Mouse (Mus musculus): ENCODE data around the gene Htra2.

The Htra2 gene

DNA sequence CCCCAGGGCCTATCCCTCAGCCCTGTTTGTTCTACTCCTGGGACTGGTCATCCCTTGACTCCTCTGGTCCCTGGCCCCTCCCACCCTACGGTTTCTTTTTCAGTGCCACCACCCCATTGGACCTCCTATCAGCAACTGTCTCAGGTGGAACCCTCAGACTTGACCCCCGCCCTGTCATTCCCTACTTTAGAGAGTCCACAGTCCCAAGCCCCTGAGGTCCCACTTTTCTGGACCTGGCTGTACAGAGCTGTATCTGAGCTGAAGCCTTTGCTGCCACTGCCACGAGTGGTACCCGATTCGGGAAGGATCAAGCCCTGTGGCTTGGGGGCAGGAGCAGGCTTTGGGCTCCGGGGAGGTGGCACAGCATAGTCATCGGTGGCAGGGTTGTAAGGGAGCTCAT is 24.0 kb downstream of the Htra2 start:
- Histone ChIP-seq H3K36me3 (ENCODE audit: control insufficient read depth, insufficient read depth, low read length, poor library complexity, severe bottlenecking) (peaks cover 8% of the 10 kb centered on the region), H3K27me3 (ENCODE audit: control insufficient read depth, insufficient read depth, low read length, poor library complexity, severe bottlenecking) (no peaks in the 10 kb centered on the region)
- DNase-seq (ENCODE audit: low read depth, low spot score), result no peak

DNA sequence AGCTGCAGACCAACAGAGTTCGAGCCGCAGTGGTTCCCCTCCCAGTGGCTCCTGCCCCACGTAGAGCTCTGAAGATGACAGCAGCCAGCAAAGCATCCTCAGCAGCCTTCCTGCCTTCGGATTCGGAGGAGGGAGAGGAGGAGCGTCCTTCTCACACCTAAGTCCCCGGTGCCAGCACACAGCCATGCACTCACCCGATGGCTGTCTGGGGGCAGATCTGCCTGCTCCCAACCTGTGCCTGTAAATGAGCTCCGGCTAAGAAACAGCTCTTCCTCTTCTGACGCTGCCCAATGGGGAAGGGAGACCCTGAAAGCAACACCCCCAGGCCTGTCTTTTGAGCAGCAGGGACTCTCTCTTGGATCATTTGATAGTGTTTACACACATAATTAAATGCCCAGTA is 25.3 kb downstream of the Htra2 start:
- H3K36me3 ChIP-seq (ENCODE audit: control insufficient read depth, insufficient read depth, low read length, poor library complexity, severe bottlenecking), result peaks cover 8% of the 10 kb centered on the region
- no peaks in the 10 kb centered on the region for H3K27me3 ChIP-seq (ENCODE audit: control insufficient read depth, insufficient read depth, low read length, poor library complexity, severe bottlenecking)
- DNase-seq (ENCODE audit: low read depth, low spot score), result no peak

DNA sequence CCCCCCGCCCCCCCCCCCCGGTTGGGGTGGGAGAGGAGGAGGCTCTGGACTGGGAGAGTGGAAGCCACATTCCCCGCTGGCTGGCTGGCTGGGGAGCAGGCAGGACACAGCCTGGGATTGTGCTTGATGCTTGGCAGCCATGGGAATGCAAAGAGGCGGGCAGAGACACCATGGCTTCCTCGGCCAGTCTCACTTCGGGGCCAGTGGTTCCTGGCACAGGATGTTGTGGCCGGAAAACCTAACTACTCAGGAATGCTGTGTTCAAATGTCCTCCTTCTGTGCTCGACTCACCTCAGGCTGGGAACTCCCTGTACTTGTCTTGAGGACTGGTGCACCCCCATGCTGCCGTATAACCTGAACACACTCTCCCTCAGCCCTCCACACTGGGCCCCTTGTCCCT is 27.4 kb downstream of the Htra2 start:
- Histone ChIP-seq H3K36me3 (ENCODE audit: control insufficient read depth, insufficient read depth, low read length, poor library complexity, severe bottlenecking) (peaks cover 8% of the 10 kb centered on the region), H3K27me3 (ENCODE audit: control insufficient read depth, insufficient read depth, low read length, poor library complexity, severe bottlenecking) (no peaks in the 10 kb centered on the region; the same call in 1 of the 2 replicates)
- DNase-seq (ENCODE audit: low read depth, low spot score), result no peak

DNA sequence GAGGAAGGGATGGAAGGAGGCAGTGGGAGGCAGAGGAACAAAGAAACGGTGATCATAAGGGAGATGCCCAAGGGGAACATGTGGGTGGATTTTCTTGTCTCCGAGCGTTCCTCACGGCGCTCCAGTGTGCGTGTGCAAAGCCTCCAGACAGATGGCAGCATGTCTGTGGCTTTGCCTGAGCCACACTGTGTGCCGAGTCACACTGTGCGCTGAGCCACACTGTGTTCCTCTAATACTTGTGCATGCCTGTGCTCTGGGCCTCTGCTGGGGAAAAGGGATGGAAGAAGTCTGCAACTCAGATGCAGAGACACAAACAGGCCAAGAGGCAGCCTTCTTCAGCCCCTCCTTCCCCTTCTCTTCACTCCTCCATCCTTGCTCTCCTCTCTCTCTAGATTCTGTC is 27.8 kb downstream of the Htra2 start:
- H3K27me3 ChIP-seq (ENCODE audit: control insufficient read depth, insufficient read depth, low read length, poor library complexity, severe bottlenecking), result no peaks in the 10 kb centered on the region; the same call in 1 of the 2 replicates
- no peak for DNase-seq (ENCODE audit: low read depth, low spot score)

DNA sequence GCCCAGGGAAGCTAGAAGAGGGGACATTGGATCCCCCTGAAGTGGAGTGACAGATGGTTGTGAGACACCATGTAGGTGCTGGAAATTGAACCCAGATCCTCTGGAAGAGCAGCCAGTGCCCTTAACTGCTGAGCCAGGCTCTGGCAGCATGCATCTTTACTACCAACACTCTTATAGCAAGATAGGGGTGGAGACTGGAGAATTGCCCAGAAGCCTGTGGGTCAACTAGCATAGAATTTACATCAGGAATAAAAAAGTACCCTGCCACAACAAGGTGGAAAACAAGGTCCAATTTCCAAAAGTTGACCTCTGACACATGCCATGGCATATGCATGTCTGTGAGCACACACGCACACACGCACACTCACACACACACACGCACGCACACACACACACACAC is 29.9 kb downstream of the Htra2 start:
- Histone ChIP-seq H3K36me3 (ENCODE audit: control insufficient read depth, insufficient read depth, low read length, poor library complexity, severe bottlenecking) (no peaks in the 10 kb centered on the region; the same call in 1 of the 2 replicates), H3K27me3 (ENCODE audit: control insufficient read depth, insufficient read depth, low read length, poor library complexity, severe bottlenecking) (no peaks in the 10 kb centered on the region; the same call in 1 of the 2 replicates)
- DNase-seq (ENCODE audit: low read depth, low spot score), result no peak

More for the DNA sequence above, 27.8 kb downstream of the Htra2 start:
- peaks cover 8% of the 10 kb centered on the region for H3K36me3 ChIP-seq (ENCODE audit: control insufficient read depth, insufficient read depth, low read length, poor library complexity, severe bottlenecking)

DNA sequence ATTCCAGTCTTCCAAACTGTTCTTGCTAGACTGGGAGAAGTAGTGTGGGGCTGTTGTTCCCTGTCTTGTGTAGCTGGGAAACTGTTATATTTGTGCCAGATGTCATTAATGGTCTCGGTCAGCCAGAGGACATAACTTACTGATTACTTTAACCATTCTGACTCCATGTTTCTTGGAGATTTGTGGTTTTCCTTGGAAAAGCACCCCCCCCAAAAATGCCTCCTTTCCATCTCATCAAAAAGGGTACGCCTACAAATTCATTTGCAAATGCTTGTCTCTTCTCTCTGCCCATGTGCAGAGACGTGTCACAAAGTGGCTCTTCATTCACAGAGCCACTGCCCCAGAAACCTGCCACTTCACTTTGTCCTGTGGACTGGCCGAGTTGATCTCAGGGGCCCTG is 30.7 kb downstream of the Htra2 start:
- no peaks in the 10 kb centered on the region; the same call in 1 of the 2 replicates for H3K27me3 ChIP-seq (ENCODE audit: control insufficient read depth, insufficient read depth, low read length, poor library complexity, severe bottlenecking)
- DNase-seq (ENCODE audit: low read depth, low spot score), result no peak
- H3K36me3 ChIP-seq (ENCODE audit: control insufficient read depth, insufficient read depth, low read length, poor library complexity, severe bottlenecking), result no peaks in the 10 kb centered on the region; the same call in 1 of the 2 replicates

DNA sequence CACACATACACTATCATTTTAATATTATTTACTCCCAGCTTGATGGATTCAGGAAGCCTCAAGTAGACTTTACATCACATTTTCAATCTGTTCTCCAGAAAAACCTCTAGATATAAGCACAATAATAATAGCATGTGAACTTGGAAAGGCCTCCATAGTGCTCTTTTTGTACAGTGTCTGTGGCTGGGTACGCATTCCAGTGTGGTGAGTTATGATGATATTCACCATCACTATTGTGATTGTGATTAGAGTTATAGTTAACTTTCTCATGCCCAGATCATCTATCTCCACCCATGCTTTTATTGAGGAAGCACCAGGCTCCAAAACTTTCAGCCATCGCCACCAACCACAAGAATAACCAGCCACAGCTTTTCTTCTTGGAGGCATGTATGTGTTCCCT is 31.3 kb downstream of the Htra2 start:
- H3K36me3 ChIP-seq (ENCODE audit: control insufficient read depth, insufficient read depth, low read length, poor library complexity, severe bottlenecking), result no peaks in the 10 kb centered on the region
- H3K27me3 ChIP-seq (ENCODE audit: control insufficient read depth, insufficient read depth, low read length, poor library complexity, severe bottlenecking), result no peaks in the 10 kb centered on the region; the same call in 1 of the 2 replicates

DNA sequence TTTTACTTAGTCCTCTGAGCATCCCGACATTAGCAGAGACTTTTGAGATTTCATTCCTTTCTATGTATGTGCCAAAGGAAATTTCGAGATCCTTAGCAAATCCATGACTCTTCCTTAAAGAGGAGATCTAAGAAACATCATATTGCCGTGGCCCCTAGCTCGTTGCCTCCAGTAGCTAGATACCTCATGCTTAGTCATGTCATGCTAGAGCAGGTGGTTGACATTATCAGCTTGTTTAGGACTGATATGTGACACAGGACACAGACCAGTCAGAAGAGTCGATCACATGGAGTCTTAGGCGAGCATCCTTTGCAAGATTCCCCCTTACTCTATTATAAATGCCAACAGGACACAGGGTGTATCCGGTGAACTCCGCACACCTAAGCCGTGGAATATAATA is 32.1 kb downstream of the Htra2 start:
- DNase-seq (ENCODE audit: low read depth, low spot score), result no peak
- Histone ChIP-seq H3K36me3 (ENCODE audit: control insufficient read depth, insufficient read depth, low read length, poor library complexity, severe bottlenecking) (no peaks in the 10 kb centered on the region), H3K27me3 (ENCODE audit: control insufficient read depth, insufficient read depth, low read length, poor library complexity, severe bottlenecking) (no peaks in the 10 kb centered on the region; the same call in 1 of the 2 replicates)

More for the DNA sequence above, 31.3 kb downstream of the Htra2 start:
- no peak for DNase-seq (ENCODE audit: low read depth, low spot score)

DNA sequence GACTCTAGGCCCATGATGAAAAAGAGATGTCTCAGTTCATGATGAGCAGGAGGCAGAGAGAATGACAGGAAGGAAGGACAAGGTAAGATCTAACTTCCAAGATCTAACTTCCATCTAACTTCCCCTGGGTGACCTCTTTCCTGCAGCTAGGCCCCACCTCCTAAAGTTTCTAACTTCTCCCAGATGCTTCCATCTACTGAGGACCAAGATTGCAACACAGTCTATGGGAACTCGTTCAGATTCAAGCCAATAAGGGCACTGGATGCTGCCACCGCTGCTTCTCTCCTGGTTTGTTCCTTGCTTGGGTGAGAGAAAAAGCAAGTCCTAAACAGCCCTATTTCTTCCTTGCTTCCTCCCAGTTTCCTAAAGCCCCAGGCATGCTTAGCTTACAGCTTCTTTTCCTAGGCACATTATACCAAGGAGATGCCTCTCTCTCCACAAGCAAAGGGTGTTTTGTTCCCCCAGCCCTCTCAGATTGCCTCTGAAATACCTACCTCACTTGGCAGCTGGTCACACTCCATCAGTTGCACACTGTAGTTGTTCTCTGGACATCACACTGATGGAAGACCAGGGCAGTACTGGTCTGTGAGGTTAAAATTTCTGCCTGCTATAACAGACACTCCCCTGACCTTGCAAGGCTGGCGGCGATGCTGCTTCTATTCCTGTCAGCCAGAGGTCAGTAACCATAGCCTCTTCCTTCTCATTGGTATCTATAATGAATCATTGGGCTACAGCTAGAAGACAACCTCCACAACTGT is 34.1 kb downstream of the Htra2 start:
- DNase-seq (ENCODE audit: low read depth, low spot score), result no peak
- H3K36me3 ChIP-seq (ENCODE audit: control insufficient read depth, insufficient read depth, low read length, poor library complexity, severe bottlenecking), result no peaks in the 10 kb centered on the region
- H3K27me3 ChIP-seq (ENCODE audit: control insufficient read depth, insufficient read depth, low read length, poor library complexity, severe bottlenecking), result no peaks in the 10 kb centered on the region; the same call in 1 of the 2 replicates

DNA sequence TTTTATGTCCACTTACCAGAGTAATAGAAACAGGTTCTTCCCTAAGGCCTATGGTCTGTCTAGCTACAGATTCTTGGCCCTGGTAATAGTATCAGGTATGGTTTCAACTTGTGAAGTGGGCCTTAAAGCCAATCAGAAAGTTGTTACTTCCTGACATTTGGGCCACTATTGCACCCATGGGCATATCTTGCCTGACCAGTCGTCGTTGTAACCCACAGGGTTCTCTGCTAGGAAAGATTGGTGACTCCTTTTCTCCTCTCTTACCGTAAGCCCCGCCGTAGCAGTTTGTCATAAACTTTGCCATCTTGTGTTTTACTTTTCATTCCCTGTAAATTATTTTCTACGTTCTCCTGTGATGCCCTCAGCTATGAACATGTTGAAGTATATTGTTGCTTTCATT is 35.0 kb downstream of the Htra2 start:
- no peak for DNase-seq (ENCODE audit: low read depth, low spot score)
- Histone ChIP-seq H3K36me3 (ENCODE audit: control insufficient read depth, insufficient read depth, low read length, poor library complexity, severe bottlenecking) (no peaks in the 10 kb centered on the region), H3K27me3 (ENCODE audit: control insufficient read depth, insufficient read depth, low read length, poor library complexity, severe bottlenecking) (no peaks in the 10 kb centered on the region; the same call in 1 of the 2 replicates)

DNA sequence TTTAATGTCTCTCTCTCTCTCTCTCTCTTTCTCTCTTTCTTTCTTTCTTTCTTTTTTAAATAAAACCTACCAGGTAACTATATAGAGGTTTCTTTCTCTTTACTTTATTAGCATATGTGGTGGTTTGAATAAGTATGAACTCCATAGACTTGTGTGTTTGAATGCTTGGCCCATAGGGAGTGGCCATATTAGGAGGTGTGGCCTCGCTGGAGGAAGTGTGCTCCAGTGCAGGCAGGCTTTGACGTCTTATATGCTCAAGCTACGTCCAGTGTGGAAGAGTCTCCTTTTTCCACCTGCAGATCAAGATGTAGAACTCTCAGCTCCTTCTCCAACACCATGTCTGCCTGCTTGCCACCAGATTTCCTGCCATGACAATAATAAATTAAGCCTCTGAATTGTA is 36.0 kb downstream of the Htra2 start:
- no peaks in the 10 kb centered on the region; the same call in 1 of the 2 replicates for H3K27me3 ChIP-seq (ENCODE audit: control insufficient read depth, insufficient read depth, low read length, poor library complexity, severe bottlenecking)

DNA sequence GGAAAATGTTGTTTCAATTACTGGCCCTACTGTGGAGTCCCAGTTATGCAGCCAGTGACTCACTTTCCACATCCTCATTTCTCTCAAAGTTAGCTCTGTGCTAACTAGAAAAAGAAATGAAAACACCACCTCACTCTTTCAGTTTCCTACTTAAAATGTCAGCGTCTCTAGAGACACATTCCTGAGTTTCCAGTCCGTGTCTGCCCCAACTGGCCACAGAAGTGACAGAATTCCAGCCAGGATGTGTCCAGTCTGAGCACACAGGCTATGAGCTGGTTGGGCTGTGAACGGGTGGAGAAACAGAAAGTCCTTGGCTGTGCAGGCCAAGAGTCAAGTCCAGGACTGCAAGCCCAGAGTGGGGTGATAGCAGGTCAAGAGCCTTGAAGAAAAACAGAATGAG is 37.9 kb downstream of the Htra2 start:
- H3K27me3 ChIP-seq (ENCODE audit: control insufficient read depth, insufficient read depth, low read length, poor library complexity, severe bottlenecking), result no peaks in the 10 kb centered on the region
- no peaks in the 10 kb centered on the region for H3K36me3 ChIP-seq (ENCODE audit: control insufficient read depth, insufficient read depth, low read length, poor library complexity, severe bottlenecking)
- DNase-seq (ENCODE audit: low read depth, low spot score), result no peak

More for the DNA sequence above, 36.0 kb downstream of the Htra2 start:
- H3K36me3 ChIP-seq (ENCODE audit: control insufficient read depth, insufficient read depth, low read length, poor library complexity, severe bottlenecking), result no peaks in the 10 kb centered on the region
- DNase-seq (ENCODE audit: low read depth, low spot score), result no peak

DNA sequence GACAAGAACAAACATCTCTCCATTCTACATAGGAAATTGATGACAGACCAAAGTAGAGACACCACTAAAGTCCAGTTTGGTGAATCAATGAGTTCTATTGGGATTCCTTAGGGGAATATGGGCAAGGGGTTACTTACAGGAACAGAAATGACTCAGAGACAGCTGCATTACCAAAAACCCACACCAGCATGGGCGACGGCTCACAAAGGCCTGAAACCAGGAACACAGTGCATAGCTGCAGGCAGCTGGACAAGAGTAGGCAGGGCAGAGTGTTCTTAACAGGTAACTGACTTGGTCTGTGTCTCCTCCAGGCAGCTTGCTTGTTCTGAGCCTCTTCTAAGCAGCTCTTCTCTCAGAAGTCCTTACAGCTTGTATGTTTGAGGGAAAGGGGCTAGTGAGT is 39.3 kb downstream of the Htra2 start:
- H3K27me3 ChIP-seq (ENCODE audit: control insufficient read depth, insufficient read depth, low read length, poor library complexity, severe bottlenecking), result no peaks in the 10 kb centered on the region
- DNase-seq (ENCODE audit: low read depth, low spot score), result no peak
- no peaks in the 10 kb centered on the region for H3K36me3 ChIP-seq (ENCODE audit: control insufficient read depth, insufficient read depth, low read length, poor library complexity, severe bottlenecking)

DNA sequence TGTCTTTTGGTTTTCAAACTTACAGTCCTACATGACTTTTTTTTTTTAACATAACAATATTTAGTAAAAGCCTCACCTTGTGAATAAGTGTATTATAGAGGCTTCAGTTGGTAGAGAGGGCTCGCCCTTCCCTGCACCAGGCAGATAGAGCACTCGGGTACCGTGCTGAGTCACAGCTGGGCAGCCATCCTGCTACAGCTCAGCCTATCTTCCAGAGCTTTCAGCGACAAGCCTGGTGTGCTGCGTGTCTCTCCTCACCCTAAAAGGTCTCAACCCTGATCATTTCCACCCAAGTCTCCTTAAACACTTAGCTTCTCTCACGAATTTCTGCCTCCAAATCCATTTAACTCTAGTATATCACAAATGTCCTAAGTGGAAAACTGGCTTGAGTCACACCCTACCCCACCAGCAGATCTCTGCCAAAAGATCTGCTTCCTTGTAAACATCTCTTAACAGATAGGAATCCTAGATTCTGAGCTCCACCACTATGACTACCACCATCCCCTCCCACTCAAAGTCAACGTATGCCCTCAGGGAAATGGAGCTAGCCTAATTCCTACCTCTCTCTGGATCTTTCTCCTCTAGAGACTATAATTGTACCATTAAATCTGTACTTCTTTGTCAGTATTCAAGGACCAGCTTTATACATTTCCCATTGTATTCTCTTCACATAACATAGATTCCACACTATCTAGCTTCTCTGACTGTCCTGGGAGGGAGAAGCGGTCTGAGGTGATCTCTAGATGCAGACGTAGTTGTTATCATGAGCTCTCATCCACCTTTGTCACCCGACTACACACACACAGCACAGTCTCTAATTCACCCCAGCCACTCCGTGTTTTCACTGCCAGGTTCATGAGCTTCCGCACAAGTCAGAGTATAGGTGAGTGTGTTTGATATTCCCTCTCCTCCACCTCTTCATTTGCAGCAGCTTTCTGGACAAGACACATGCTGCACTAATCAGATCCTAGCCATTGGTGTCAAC is 40.3 kb downstream of the Htra2 start:
- no peaks in the 10 kb centered on the region for H3K36me3 ChIP-seq (ENCODE audit: control insufficient read depth, insufficient read depth, low read length, poor library complexity, severe bottlenecking)
- no peak for DNase-seq (ENCODE audit: low read depth, low spot score)
- H3K27me3 ChIP-seq (ENCODE audit: control insufficient read depth, insufficient read depth, low read length, poor library complexity, severe bottlenecking), result no peaks in the 10 kb centered on the region

DNA sequence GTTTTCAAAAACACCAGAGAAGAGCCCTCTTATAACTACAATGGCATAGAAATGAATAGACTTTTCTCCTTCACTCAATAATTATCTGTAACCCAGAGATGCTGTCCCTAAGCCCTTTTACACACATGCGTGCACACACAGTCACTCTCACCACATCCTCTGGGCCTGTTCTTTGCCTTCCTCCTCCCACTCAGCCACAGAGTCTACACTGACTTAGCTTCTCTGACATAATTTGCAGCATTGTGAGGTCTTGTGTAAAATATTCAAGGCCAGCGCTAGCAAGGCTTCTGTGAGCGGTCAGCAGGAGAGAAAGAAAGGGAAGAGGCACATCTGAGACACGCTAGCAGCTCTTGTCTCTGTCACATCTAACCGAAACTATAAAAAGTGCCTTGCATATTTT is 41.6 kb downstream of the Htra2 start:
- DNase-seq (ENCODE audit: low read depth, low spot score), result peak; percentile 55
- Histone ChIP-seq H3K36me3 (ENCODE audit: control insufficient read depth, insufficient read depth, low read length, poor library complexity, severe bottlenecking) (no peaks in the 10 kb centered on the region), H3K27me3 (ENCODE audit: control insufficient read depth, insufficient read depth, low read length, poor library complexity, severe bottlenecking) (no peaks in the 10 kb centered on the region)
